Mouse (Mus musculus) CD4-positive helper T cell, adult 2 months (primary cell): Measurements from ENCODE around the gene Arid3c.

ENCODE experiments used
- DNase-seq: peaks from one replicate; pipeline ENCODE4 v3.0.0-alpha.2; 2012; ENCODE audit warnings: low read depth, missing footprints, low spot score

Arid3c gene

DNA sequence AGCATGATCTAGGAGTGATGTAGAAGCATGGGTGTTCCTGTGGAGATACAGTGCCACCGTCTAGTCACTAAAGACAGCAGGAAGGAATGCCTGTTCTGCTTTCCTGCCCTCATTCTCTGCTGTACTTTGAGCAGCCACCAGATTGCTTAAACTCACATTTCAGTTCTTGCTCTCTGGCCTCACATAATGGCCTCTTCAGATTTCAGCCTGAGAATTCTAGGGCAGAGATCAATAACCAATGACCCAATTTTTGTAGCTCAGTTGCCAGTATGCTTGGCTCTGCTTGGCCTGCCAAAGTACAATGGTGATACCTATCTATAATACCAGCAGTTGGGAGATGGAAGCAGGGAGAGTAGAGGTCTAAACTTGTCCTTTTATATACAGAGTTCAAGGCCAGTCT lies 14.1 kb upstream of the Arid3c start:
- no peak for DNase-seq

DNA sequence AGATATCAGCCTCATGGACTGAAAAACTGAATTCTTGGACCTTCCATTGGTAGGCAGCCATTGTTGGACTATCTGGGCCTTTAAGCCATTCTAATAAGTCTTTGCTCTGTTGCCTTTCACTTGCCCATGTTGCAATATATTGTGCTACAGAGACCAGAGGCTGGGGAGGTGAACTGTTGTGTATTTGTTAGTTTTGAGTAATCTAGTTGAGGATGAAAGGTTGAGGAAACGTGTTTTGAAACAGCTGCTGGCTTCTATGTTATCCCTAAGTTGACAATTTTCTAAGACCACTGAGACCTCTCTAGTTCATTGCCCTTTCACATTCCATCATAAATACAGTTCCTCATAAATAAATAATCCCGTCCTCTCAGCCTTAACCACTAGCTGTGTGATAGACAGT lies 13.2 kb upstream of the Arid3c start:
- DNase-seq: no peak

DNA sequence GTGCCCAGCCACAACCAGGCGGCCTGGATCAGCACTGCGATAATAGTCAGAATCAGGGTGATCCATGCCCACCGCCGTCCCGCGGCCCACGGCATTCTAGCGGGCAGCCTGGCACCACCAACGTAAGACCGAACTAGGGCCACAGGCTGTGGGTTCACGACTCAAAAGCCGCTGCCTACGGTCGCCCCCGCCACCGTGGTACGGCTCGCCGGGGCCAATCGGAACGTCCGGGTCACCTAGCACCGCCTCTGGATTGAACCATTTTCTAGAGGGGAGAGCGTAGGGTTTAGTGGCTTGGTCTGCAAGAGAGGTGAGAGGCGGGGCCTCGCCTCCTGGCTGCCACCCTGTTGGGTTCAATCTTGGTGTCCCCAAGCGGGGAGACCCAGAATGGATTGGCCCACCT lies 10.2 kb upstream of the Arid3c start:
- peak; percentile 96 for DNase-seq

DNA sequence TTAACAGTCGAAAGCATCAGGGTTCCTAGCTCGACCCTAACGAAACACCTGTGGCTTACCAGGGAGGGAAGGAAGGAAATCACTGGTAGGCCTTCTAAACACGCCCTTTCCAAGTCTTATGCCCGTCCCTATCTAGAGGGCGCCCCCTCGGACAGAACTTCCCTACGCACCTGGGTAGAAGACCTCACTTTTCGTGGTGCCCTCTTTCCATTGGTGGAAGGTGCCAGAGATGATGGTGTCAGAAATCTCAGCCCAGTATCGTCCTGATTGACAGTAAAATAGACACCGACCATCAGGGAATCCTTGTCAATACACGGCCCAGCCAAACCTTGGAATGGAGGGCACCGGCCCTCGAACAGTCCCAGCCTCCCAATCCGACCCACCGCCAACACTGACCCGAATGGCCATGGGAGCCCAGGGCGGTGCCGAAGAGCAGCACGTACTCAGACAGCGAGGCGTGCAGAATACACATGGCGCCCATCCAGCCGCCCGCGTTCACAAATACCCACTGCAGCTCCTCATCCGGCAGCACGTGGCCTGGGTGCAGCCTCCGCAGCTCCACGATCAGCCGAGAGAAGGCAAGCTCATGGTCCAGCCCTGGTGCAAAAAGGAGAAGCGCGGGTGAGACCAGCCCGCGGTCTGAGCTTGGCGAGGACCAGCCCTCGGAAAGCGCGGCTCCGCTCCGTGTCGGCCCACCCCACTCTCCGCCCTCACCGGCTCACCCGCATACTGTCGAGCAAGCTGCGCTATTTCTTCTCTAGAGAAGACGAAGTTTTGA lies 9.6 kb upstream of the Arid3c start:
- DNase-seq: peak; percentile 50

DNA sequence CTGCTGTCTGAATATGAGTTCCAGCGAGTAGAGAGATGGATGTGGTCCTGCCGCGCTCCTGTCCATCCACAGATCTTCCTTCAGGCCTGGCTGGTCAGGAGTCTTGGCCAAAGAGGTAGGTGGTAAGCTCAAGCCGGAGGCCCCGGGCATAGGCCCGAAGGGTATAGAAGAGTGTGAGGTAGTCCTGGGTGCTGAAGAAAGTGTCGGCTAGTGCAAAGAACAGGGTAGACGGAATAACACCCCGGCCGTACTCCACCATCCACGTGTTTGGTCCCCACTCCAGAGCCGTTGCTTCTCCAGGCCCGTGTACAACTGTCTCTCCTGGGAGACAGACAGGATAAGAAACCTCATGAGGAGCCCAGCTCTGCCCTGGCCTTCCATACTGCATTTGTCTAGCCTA lies 8.3 kb upstream of the Arid3c start:
- DNase-seq: no peak

DNA sequence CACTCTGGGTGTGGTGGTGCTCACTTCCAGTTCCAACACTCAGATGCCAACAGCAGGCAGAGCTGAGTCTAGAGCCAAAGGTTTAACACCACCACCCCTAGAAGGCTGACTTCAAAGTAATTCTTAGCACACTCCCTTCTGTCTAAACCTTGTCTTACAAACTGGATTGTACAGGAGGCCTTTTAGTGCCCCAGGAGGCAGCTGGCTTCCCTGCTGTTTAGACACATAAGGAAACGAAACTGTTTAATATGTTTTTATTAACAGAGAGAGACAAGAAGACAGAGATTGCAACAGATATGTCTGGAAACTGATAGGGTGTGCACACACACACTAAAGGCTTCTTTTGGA lies 7.3 kb upstream of the Arid3c start:
- no peak for DNase-seq

DNA sequence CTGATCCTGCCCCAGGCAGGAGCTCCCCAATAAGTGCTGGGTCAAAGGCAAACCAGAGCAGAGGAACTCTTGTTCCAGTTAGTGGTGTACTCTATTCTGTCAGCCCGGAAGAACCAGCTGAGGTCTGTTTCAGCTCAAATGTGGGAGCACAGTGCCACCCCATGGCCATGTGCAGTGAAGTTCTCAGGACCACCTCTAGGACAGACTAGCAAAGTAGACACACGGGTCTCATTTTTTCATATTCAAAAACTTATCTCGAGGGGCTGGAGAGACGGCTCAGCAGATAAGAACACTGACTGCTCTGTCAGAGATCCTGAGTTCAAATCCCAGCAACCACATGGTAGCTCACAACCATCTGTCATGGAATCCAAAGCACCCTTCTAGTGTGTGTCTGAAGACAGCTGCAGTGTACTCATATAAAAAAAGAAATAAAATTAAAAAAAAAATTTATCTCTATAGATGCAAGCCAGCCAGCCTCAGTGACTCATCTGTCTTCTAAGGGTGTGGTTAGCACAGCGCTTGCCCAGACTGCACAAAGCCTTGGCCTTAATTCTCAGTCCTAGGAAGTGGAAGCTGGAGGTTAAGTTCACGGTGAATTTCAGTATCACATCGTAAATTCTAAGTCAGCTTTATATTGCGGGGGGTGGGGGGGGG lies 6.8 kb upstream of the Arid3c start:
- peak; percentile 81 for DNase-seq

DNA sequence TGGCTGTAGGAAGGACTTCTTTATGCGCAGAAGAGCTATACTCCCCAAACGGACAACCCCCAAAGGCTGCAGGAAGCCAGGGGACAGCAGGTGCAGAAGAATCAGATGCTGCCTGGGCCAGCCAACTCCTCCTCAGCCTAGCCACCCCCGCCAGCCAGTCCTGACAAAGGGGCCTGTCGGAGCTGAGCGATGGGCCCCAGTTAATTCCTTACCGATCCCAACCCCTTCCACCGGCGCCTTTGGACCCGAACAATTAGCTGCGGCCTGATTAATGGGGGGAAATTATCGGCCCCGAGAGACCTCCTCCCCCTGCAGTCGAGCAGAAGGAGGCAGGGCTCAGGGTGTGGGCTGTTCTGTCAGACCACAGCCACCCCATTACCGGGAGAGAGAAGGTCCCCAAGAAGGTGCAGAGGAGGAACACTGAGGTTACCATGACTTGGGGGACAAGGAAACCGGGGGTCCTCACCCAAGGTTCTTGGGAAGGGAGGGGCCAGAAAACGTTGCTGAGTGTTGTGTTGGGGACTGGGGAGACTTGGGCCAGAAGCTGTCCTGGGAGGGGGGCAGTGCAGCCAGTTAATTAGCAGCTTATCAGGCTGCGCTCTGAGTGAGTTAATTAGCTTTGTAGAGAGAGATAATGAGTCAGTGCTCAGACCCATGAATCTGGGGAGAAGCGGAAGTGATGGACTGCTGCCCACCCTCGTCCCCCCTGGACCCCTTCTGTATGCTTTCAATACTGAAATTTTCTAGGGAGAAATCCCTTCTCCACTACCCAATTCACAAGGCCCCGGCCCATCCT lies 3.9 kb downstream of the Arid3c start:
- DNase-seq: no peak

DNA sequence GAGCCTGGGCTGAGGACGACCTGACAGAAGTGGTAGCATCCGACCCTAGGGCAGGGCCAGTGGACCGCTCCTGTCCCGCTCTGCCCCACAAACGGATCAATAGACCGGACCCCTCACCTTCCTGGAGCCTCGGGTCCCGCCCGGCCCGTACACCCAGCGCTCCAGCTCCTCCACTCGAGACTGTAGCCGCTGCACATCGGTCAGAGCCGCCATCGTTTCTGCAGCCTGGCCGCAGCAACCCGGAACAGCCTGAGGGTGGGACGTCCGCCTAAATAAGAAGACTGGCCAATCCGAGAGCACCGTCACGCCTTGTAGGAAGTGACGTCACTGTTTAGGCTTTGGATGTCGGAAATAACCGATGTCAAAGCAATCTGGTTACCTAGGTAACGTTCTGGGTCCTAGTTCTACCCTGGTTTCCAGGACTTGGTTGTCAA lies 8.0 kb downstream of the Arid3c start, which contains the start of gene Dctn3:
TSS of gene Dctn3 (minus strand) at position 253 of the 434 bp plus-strand sequence.
- peak; percentile 94 for DNase-seq

DNA sequence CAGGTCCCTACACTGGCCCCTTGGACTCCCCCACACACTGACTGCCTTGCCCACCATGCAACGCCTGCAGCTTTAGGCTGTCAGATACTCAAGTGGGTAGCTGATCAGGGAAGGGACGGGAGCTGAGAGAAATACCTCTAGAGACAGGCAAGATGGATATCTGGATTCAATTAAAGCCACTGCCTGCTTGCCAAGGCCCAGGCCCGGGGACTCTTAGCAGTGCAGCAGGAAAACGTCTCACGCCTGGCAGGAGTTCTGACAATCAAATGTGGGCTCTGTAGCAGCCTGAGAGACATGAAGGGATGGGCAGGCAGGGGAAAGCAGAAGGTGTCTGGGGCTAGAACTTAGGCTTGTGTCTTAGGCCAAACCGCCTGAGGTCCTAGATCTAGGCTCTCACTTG lies 14.1 kb downstream of the Arid3c start:
- DNase-seq: no peak

DNA sequence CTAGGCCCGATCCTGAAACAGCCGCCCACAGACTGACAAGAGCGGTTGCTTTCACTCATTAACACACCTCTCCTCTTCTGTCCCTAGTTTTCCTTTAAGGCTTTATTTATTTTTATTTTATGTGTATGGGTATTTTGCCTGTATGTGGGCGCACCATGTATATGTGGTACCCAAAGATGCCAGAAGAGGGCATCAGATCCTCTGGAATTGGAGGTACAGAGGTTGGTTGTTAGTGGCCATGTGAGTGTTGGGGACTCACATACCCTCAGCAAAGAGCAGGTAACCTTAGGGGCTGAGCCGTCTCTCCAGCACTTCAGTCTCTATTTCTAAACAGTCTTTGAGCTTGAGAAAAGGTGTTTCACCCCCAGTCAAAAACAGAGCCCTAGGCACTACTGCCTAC lies 15.3 kb downstream of the Arid3c start:
- DNase-seq: peak; percentile 58

DNA sequence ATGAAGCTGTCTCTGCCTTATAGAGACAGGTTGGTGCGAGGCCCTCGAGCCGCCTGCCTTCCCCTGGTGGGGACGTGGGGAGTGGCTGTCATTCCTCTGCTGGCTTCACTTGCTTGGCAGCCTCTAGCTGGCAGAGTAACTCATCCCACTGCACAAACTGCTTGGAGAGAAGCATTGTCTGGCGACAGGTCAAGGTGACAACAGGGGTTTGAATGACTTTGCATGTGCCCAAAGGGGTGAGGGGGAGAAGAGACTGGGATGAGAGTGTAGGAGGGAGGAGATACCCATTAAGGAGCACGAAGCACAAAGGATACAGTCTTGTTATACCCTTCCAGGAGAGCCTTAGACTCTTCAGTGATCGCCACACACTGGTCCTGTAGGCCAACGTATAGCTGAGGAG lies 15.9 kb downstream of the Arid3c start:
- no peak for DNase-seq

DNA sequence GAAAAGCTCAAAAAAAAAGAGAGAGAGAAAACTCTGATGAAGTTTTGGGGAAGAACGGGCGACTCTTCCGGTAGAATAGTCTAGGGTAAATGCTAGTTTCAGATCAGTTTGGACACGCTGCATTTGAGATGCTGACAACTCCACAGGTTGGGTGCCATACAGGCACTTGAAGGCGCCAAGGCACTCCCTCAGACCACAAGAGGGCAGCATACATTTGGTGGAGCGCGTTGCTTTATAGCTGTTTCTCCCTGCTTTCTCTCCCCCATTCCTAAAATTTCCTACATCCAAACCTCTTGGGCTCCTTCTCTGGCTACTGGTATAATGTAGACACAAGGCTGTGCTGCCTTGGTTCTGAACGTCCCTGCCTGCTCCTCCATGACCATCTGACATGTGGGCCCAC lies 16.7 kb downstream of the Arid3c start:
- peak; percentile 71 for DNase-seq

DNA sequence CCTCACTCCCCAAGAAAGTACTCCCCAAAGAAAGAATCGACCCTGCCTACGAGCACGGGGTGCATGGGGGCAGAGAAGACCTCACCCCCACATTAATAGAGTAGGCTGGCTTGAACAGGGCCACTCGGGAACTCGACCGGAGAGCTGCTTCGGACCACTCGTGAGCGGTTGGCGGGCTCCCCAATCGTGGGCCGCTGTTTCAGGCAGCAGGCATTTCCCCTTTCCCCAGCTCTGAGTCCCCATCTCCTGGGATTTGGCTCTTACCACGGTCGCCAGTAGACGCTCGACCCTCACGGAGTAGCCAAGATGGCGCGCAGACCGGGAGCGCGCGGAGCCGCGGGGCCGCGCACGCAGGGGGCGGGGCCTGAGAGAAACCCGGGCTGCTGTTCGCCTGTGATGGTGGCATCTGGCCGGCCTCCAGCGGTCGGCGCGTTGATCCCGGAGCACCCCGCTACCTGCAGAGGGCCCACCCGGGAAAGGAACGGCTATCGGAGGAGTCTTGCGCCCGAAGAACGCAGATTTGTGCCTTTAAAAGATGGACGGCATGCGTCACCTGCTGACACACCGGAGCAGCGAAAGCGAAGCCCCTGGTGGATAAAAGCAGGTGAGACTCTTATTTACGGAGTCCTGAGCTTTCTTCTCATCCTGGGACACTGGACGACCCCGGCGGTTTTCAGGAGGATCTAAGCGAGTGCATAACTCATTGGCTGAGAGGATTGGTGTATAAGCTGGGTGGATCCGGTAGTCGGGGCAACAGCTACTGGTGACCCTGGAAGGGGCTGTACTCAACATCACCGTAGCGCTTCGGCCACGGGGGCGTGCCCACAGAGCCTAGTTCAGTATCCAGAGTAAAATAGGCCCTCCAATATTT lies 17.5 kb downstream of the Arid3c start, which contains the start of gene Rpp25l:
TSS of gene Rpp25l (minus strand) at position 338 of the 871 bp plus-strand sequence.
- DNase-seq: peak; percentile 89

DNA sequence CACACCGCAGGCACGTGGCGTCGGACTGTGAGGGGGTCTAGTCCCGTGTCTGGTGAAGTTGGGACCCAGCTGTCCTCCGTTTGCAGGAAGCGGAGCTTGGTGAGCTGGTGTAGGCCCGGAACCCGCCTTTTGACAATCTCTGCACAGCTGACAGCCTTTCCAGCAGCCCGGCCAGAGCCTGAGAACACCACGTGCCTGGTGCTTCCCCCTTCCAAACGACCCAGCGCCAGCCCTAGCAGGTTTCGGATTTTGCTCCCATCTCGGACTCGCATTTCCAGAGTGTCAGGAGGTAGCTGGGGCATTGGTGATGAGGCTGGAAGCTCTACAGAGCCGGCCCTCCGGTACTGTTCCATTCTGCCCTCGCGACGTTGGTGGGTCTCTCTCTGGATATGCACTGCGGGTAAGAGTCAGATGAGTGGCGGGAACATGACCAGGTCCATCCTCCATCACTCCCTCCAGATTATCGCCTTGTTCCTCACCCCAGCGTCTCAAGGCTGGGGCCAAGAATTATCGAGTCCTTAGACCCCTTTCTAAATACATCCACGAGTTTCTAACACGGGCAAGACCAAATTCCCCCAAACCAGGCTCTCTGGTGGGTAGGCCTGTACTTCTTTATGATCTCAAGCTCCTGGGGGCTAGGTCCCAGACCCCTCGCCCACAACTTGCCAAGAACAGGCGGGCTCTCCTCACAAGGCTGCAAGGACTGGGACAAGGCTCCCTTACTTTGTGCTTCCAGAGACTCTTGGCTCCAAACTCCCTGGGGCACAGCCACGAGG lies 18.3 kb downstream of the Arid3c start:
- DNase-seq: no peak

DNA sequence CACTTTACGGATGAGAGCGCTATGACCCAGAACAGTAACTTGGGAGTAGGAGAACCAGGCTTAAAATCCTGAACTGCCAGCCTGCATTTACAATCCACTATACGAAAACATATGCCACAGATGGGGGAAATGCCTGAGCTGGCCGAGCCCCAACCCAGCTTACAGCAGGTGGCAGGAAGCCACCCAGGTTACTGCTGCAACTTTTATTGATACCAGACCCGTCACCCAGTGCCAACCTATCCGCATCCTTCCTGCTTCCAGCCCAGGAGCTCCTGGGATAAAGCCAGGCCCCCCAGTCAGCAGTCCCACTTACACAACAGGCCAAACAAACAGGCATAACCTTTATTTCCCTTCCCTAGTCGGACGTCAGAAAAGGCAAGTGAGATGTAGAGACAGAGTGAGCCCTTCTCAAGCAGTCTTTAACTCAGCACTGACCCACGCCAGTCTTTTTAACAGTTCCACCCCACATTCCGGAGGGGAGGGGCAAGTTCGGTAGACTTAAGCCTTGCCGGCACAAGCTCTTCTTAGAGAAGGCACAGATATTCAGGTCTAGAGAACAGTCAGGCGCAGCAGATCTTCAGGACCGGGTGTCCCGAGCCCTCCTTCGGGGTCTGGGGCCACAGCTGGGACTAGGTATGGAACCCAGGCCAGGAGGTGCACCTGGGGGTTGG lies 19.1 kb downstream of the Arid3c start:
- no peak for DNase-seq

DNA sequence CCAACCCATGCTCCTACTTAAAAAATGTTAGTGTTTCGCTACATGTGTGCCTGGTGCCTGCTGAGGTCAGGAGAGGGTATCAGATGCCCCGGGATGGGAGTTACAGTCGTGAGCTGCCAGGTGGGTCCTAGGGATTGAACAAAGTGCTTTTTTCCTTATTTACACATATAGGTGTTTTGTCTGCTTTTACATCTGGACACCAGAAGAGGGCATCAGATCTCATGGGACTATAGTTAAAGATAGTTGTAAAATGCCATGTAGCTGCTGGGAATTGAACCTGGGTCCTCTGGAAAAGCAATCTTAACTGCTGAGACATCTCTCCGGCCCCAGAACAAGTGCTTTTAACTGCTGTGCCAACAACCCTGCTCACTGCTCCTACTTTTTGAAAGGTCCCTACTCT lies 20.7 kb downstream of the Arid3c start:
- no peak for DNase-seq

DNA sequence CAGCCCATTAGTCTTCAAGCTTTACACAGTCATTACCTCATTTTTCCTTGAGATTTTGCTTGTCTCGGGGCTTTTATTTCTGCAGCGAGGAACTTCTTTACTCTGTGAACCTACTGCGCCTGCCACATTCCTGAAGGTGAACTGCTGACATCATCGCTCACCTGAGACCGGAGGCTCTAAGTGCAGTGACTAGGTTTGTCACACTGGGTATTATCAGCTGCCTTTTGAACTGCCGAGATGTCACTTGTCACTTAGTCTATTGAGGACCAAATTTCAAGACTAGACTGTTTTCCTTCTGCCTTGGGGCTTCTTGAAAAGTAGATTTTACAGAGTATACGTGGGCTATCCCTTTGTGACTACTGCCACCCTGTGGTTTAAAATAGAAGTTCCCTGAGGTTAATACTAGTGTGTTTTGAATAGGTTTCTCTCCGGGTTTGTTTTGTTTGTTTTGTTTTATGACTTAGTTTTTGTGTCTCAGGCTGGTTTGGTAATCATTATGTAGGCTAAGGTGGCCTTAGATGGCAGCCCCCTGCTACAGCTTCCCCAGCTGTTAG lies 22.7 kb downstream of the Arid3c start:
- peak; percentile 60 for DNase-seq

DNA sequence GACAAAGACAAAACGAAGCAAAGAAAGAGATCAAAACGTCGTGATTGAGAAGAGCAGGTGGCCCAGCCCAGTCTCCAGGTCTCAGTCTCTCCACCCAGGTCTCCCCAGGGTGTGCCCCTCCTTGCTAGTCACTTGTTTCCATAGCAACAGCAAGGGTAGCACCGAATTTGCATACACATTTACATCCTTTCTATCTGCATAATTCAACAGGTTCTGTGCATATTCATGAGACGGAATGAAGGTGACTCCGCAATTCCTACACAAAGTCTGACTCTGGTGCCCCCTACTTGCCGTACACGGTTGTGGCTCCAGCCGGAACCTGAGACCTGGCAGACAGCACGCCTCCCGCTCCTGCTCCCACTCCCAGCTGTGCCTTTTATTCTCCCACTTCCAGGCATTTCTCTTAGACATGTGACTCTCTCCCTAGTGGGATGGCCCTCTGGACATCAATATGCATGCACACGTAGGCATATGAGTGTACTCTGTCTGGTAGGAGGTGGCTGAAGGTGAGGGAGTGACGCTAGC lies 23.9 kb downstream of the Arid3c start:
- peak; percentile 58 for DNase-seq
